Mouse (Mus musculus): ENCODE data around the gene Fam129a. TPM values are rescaled to one million over a fixed set of nuclear protein-coding genes. Genes with fewer than 3 reads are reported as not detected.

The Fam129a gene
- total and polyA plus RNA-seq, 3 experiments, result 27.8 to 48.3 (median 37.0) TPM

GRCm38 (mm10) chr1:151595600-151596299, 24.8 kb downstream of the Fam129a start:
- H3K27me3 ChIP-seq (replicated peaks), result no peaks in the 10 kb centered on the region
- H3K27ac ChIP-seq (ENCODE audit: insufficient read depth, low read depth), result no peak overlapping the region
- peaks cover 3 to 39% of the 10 kb centered on the region in 2 experiments for H3K36me3 ChIP-seq (replicated peaks in 1 of 2; ENCODE audit: control insufficient read depth in 1 of 2, insufficient read depth in 1 of 2, low read length in 1 of 2)
- in situ Hi-C loops (cut with MboI; ENCODE audit: low pct_ligation_motif_present, low pct_unique_long_range_greater_than_20kb, low sequenced_read_pairs), result no loop called here
- H3K79me2 ChIP-seq (replicated peaks; ENCODE audit: control insufficient read depth, extremely low read depth, insufficient read depth, poor library complexity, severe bottlenecking), result peaks cover 10% of the 10 kb centered on the region
- H3K4me2 ChIP-seq (ENCODE audit: insufficient read depth, low read depth, poor library complexity, severe bottlenecking), result no peak overlapping the region
- no peak for DNase-seq (ENCODE audit: extremely low read depth)
- no peak overlapping the region for H3K4me3 ChIP-seq (replicated peaks in 1 of 3; ENCODE audit: low read depth in 2 of 3, low read length in 2 of 3, poor library complexity in 1 of 3)
- H3K9me3 ChIP-seq (replicated peaks; ENCODE audit: low read length), result no peaks in the 10 kb centered on the region
- H3K4me1 ChIP-seq (ENCODE audit: control insufficient read depth in 1 of 2, insufficient read depth in 2 of 2), result peaks cover 0 to 18% of the 10 kb centered on the region in 2 experiments; a peak in 1 of 4 replicates
- no peak for TF ChIP-seq POLR2A (IDR thresholded peaks at IDR 0.05; ENCODE audit: low read depth, low read length)
- TF ChIP-seq MAZ (IDR thresholded peaks at IDR 0.05; ENCODE audit: low read depth, low read length), result no peak
- no peak for TF ChIP-seq MAFK (IDR thresholded peaks at IDR 0.05; ENCODE audit: insufficient replicate concordance, low read length)
- no peak for TF ChIP-seq JUND (conservative IDR thresholded peaks at IDR 0.05; ENCODE audit: low read depth, low read length)
- TF ChIP-seq E2F4 (IDR thresholded peaks at IDR 0.05; ENCODE audit: insufficient replicate concordance, low read depth, low read length), result no peak
- TF ChIP-seq NRF1 (IDR thresholded peaks at IDR 0.05; ENCODE audit: low read depth, low read length), result no peak
- no peak for TF ChIP-seq UBTF (IDR thresholded peaks at IDR 0.05; ENCODE audit: low read depth, low read length)
- no peak for TF ChIP-seq EP300 (IDR thresholded peaks at IDR 0.05; ENCODE audit: low read length)
- no peak for TF ChIP-seq SIN3A (IDR thresholded peaks at IDR 0.05; ENCODE audit: low read length)
- no peak for TF ChIP-seq HCFC1 (IDR thresholded peaks at IDR 0.05; ENCODE audit: low read depth, low read length)
- no peak for TF ChIP-seq BHLHE40 (IDR thresholded peaks at IDR 0.05; ENCODE audit: low read depth, low read length)
- no peak for TF ChIP-seq ZKSCAN1 (IDR thresholded peaks at IDR 0.05; ENCODE audit: borderline replicate concordance, low read depth, low read length)
- no peak for TF ChIP-seq RAD21 (IDR thresholded peaks at IDR 0.05; ENCODE audit: low read depth, low read length)
- no peak for TF ChIP-seq NELFE (IDR thresholded peaks at IDR 0.05; ENCODE audit: low read depth, low read length)
- TF ChIP-seq TCF12 (IDR thresholded peaks at IDR 0.05; ENCODE audit: low read depth, low read length), result no peak
- TF ChIP-seq MEF2A (IDR thresholded peaks at IDR 0.05; ENCODE audit: borderline replicate concordance, low read depth, low read length), result no peak
- no peak for TF ChIP-seq ETS1 (conservative IDR thresholded peaks at IDR 0.05; ENCODE audit: low read depth, low read length)
- no peak for TF ChIP-seq MXI1 (IDR thresholded peaks at IDR 0.05; ENCODE audit: low read depth, low read length)
- TF ChIP-seq ZC3H11A (IDR thresholded peaks at IDR 0.05; ENCODE audit: low read depth, low read length), result no peak
- dilution Hi-C loops (cut with MboI; ENCODE audit: extremely low pct_ligation_motif_present, extremely low pct_unique_long_range_greater_than_20kb, low sequenced_read_pairs), result no loop called here
- no peak overlapping the region for H3K9ac ChIP-seq (ENCODE audit: insufficient read depth, low read depth)

GRCm38 (mm10) chr1:151596562-151596961, 25.6 kb downstream of the Fam129a start:
- H3K27ac ChIP-seq (ENCODE audit: insufficient read depth, low read depth), result no peak overlapping the region
- H3K9ac ChIP-seq (ENCODE audit: insufficient read depth, low read depth), result no peak overlapping the region
- peaks cover 13% of the 10 kb centered on the region; the same call in 1 of the 2 replicates for H3K79me2 ChIP-seq (replicated peaks; ENCODE audit: control insufficient read depth, extremely low read depth, insufficient read depth, poor library complexity, severe bottlenecking)
- H3K4me1 ChIP-seq (ENCODE audit: control insufficient read depth in 1 of 2, insufficient read depth in 2 of 2), result peaks cover 0 to 21% of the 10 kb centered on the region in 2 experiments; a peak in 2 of 4 replicates
- H3K9me3 ChIP-seq (replicated peaks; ENCODE audit: low read length), result no peaks in the 10 kb centered on the region
- no peak overlapping the region for H3K4me3 ChIP-seq (replicated peaks in 1 of 3; ENCODE audit: low read depth in 2 of 3, low read length in 2 of 3, poor library complexity in 1 of 3)
- dilution Hi-C loops (cut with MboI; ENCODE audit: extremely low pct_ligation_motif_present, extremely low pct_unique_long_range_greater_than_20kb, low sequenced_read_pairs) (no loop called here), in situ Hi-C loops (cut with MboI; ENCODE audit: low pct_ligation_motif_present, low pct_unique_long_range_greater_than_20kb, low sequenced_read_pairs) (no loop called here)
- H3K36me3 ChIP-seq (replicated peaks in 1 of 2; ENCODE audit: control insufficient read depth in 1 of 2, insufficient read depth in 1 of 2, low read length in 1 of 2), result peaks cover 3 to 39% of the 10 kb centered on the region in 2 experiments
- TF ChIP-seq ZNF384 (IDR thresholded peaks at IDR 0.05; ENCODE audit: low read depth, low read length) (no peak), MEF2A (IDR thresholded peaks at IDR 0.05; ENCODE audit: borderline replicate concordance, low read depth, low read length) (no peak), SIN3A (IDR thresholded peaks at IDR 0.05; ENCODE audit: low read length) (no peak), USF1 (IDR thresholded peaks at IDR 0.05; ENCODE audit: low read depth, low read length) (no peak), RCOR1 (conservative IDR thresholded peaks at IDR 0.05; ENCODE audit: low read depth, low read length) (no peak), ELF1 (IDR thresholded peaks at IDR 0.05; ENCODE audit: low read depth, low read length) (no peak), CHD2 (IDR thresholded peaks at IDR 0.05; ENCODE audit: low read length) (no peak), SMC3 (IDR thresholded peaks at IDR 0.05; ENCODE audit: low read depth, low read length) (no peak), USF2 (conservative IDR thresholded peaks at IDR 0.05; ENCODE audit: low read depth, low read length) (no peak), POLR2AphosphoS2 (IDR thresholded peaks at IDR 0.05; ENCODE audit: low read depth, low read length) (no peak), E2F4 (IDR thresholded peaks at IDR 0.05; ENCODE audit: insufficient replicate concordance, low read depth, low read length) (no peak), MYC (IDR thresholded peaks at IDR 0.05; ENCODE audit: low read depth, low read length) (no peak), CHD1 (IDR thresholded peaks at IDR 0.05; ENCODE audit: low read depth, low read length) (no peak), RAD21 (IDR thresholded peaks at IDR 0.05; ENCODE audit: low read depth, low read length) (no peak), TBP (conservative IDR thresholded peaks at IDR 0.05; ENCODE audit: low read depth, low read length) (no peak), CTCF (conservative IDR thresholded peaks at IDR 0.05 in 1 of 2, IDR thresholded peaks at IDR 0.05 in 1 of 2; ENCODE audit: low read depth in 2 of 2, low read length in 2 of 2) (no peak), EP300 (IDR thresholded peaks at IDR 0.05; ENCODE audit: low read length) (no peak), ETS1 (conservative IDR thresholded peaks at IDR 0.05; ENCODE audit: low read depth, low read length) (no peak)
- no peak for DNase-seq (ENCODE audit: extremely low read depth)
- no peak overlapping the region for H3K4me2 ChIP-seq (ENCODE audit: insufficient read depth, low read depth, poor library complexity, severe bottlenecking)
- no peaks in the 10 kb centered on the region for H3K27me3 ChIP-seq (replicated peaks)

Measured in CH12.LX (cell line).